Mouse (Mus musculus) monocyte, adult 5-6 weeks (primary cell): ENCODE data around the gene Stk38. TPM values are rescaled to one million over a fixed set of nuclear protein-coding genes. Genes with fewer than 3 reads are reported as not detected.

Experiments used
- ATAC-seq: fragments of 153-309, 156-312 bp; replicated peaks from 2 replicates; pipeline ENCODE4 v1.8.0; 2017; ENCODE audit warnings: mild to moderate bottlenecking; ENCODE audit not compliant: low TSS enrichment, insufficient number of reproducible peaks, severe bottlenecking, poor library complexity, low FRiP score
- total RNA-seq: library from RNA; stranded (forward); fragments of 200-1000, 200-491, 200-594 nt; gene quantifications from 3 replicates; pipeline ENCODE4 v1.2.3, GENCODE M21; 2017

Stk38 gene
- 369 to 443 TPM (median 402 TPM) in 3 replicates for total RNA-seq

GRCm38 (mm10) chr17:29007641-29008325 is at the start of gene Stk38:
Stk38 (minus strand) TSS chr17:29007995.
- ATAC-seq: peak; percentile 74

GRCm38 (mm10) chr17:29057361-29057890 is 49.6 kb upstream of the Stk38 start:
- no peak for ATAC-seq

- ATAC-seq: no peak
These were observed 48.9 kb upstream of the Stk38 start for GRCm38 (mm10) chr17:29056699-29057151.

- ATAC-seq: no peak
These were observed 48.4 kb upstream of the Stk38 start for GRCm38 (mm10) chr17:29056207-29056606.

- no peak for ATAC-seq
These were observed 47.8 kb upstream of the Stk38 start for GRCm38 (mm10) chr17:29055586-29055985.

- ATAC-seq: no peak
These were observed 46.6 kb upstream of the Stk38 start for GRCm38 (mm10) chr17:29054429-29054828.

- no peak for ATAC-seq
These were observed 46.0 kb upstream of the Stk38 start for GRCm38 (mm10) chr17:29053841-29054240.

GRCm38 (mm10) chr17:29053067-29053466 is 45.3 kb upstream of the Stk38 start:
- no peak for ATAC-seq

GRCm38 (mm10) chr17:29050791-29051190 is 43.0 kb upstream of the Stk38 start:
- no peak for ATAC-seq

GRCm38 (mm10) chr17:29049923-29050322 is 42.1 kb upstream of the Stk38 start:
- no peak for ATAC-seq

- ATAC-seq: no peak
These were observed 41.7 kb upstream of the Stk38 start for GRCm38 (mm10) chr17:29049508-29049889.

- ATAC-seq: peak; percentile 46; the same call in 1 of the 2 replicates
These were observed 41.1 kb upstream of the Stk38 start for GRCm38 (mm10) chr17:29048748-29049507.

- ATAC-seq: no peak
These were observed 40.1 kb upstream of the Stk38 start for GRCm38 (mm10) chr17:29047697-29048514.

GRCm38 (mm10) chr17:29046863-29047262 is 39.1 kb upstream of the Stk38 start:
- no peak for ATAC-seq

GRCm38 (mm10) chr17:29045741-29046530 is 38.1 kb upstream of the Stk38 start:
- ATAC-seq: no peak

- peak; percentile 38 for ATAC-seq
These were observed 37.1 kb upstream of the Stk38 start for GRCm38 (mm10) chr17:29044925-29045319.

GRCm38 (mm10) chr17:29044146-29044924 is 36.5 kb upstream of the Stk38 start:
- no peak; the same call in 1 of the 2 replicates for ATAC-seq

- no peak for ATAC-seq
These were observed 35.8 kb upstream of the Stk38 start for GRCm38 (mm10) chr17:29043583-29043982.
